Mouse (Mus musculus) embryonic facial prominence, embryonic 12.5 days (tissue): ENCODE data around the gene Zyx. TPM values are rescaled to one million over a fixed set of nuclear protein-coding genes. Genes with fewer than 3 reads are reported as not detected.

Experiments
- ATAC-seq: fragments of 200-750 bp; cut with Nextera tagmentation; 2 replicates; pipeline ENCODE4 v1.8.0; 2017; ENCODE audit not compliant: insufficient number of reproducible peaks, insufficient read depth, low FRiP score, low TSS enrichment
- H3K27ac ChIP-seq: fragments of 300-500 bp; sonication (generic); 2 replicates; pipeline ENCODE4 v1.5.1; 2016; ENCODE audit warnings: mild to moderate bottlenecking
- H3K27me3 ChIP-seq: fragments of 300-500 bp; sonication (generic); 2 replicates; pipeline ENCODE4 v1.6.1; 2016; ENCODE audit warnings: mild to moderate bottlenecking, moderate library complexity
- H3K36me3 ChIP-seq: fragments of 300-500 bp; sonication (generic); 2 replicates; pipeline ENCODE4 v1.6.1; 2016; ENCODE audit warnings: mild to moderate bottlenecking
- H3K4me1 ChIP-seq: fragments of 300-500 bp; sonication (generic); 2 replicates; pipeline ENCODE4 v1.6.1; 2016
- H3K4me2 ChIP-seq: fragments of 300-500 bp; sonication (generic); replicated peaks from 2 replicates; pipeline ENCODE4 v1.6.1; 2016; ENCODE audit warnings: mild to moderate bottlenecking, moderate library complexity
- H3K4me3 ChIP-seq: fragments of 300-500 bp; sonication (generic); 2 replicates; pipeline ENCODE4 v1.5.1; 2016; ENCODE audit warnings: mild to moderate bottlenecking
- H3K9ac ChIP-seq: fragments of 300-500 bp; sonication (generic); 2 replicates; pipeline ENCODE4 v1.6.1; 2016; ENCODE audit warnings: mild to moderate bottlenecking, moderate library complexity
- H3K9me3 ChIP-seq: fragments of 300-500 bp; sonication (generic); 2 replicates; pipeline ENCODE4 v1.6.1; 2016; ENCODE audit warnings: mild to moderate bottlenecking, moderate library complexity
- WGBS: fragments of 180-500 bp; shearing (Covaris S2); methylation state at CpG from one replicate; pipeline ENCODE4 v1.1.7; 2016; 5-methylcytosine and 5-hydroxymethylcytosine counted together
- polyA plus RNA-seq: library from polyadenylated mRNA; unstranded; fragments of >200 nt; fragmentation: Nextera tagmentation; extraction: Ambion mirVana; gene quantifications from 2 replicates; pipeline ENCODE4 v1.2.1, GENCODE M21; 2016

Zyx gene
- polyA plus RNA-seq, 1 experiment from 2014 or later, result 107 TPM

DNA sequence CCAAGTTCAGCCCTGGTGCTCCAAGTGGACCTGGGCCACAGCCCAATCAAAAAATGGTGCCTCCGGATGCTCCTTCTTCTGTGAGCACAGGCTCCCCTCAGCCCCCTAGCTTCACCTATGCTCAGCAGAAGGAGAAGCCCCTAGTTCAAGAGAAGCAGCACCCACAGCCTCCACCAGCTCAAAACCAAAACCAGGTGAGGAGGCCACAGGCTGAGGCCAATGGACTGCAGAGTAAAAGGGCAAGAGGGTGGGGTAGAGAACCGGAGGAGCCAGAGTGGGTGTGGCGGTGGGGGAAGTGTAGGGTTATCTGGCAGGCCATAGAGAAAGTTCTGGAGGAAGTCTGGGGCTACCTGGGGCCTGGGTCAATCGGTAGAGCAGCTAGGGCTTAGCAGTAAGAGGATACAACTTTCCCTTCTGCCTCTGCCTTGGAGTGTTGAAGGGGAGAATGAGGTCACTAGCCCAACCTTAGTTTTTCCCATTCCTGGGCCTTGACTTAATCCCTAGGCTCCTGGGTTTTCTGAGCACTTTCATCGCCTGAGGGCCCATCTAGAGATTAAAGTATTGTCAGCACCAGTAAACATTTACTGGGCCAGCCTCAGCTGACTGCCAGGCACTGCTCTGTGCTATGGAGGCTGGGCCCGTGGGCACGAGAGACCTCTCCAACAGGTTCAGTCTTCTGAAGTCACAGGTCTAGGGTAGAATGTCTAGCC is 2.5 kb downstream of the Zyx start:
- ATAC-seq, result no peak
- Histone ChIP-seq H3K27me3 (no peaks in the 10 kb centered on the region), H3K4me1 (peaks cover 36% of the 10 kb centered on the region), H3K36me3 (peaks cover 41% of the 10 kb centered on the region), H3K27ac (no peak overlapping the region), H3K4me3 (peak overlapping the region; percentile 73), H3K4me2 (peak overlapping the region; percentile 84), H3K9me3 (no peaks in the 10 kb centered on the region), H3K9ac (no peak overlapping the region)
- 79% methylated on average over 7 of the region's 7 CpGs for WGBS

DNA sequence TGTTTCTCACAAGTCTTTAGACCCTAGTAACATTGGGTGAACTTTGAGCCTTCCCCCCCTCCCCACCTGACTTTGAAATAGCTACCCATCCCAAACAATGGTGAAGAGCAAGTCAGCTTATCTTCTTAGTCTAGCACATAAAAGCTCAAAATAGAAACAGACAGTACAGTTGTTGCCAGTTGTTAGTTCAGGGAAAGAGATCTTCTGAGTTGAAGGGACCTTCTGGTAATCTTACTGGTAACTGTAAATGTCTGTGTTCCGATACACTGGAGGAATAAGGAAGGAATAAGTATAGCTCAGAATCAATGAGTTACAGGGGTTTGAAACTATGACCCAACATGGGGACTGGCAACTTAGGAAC is 3.0 kb downstream of the Zyx start:
- H3K27ac ChIP-seq, result no peak overlapping the region
- no peak overlapping the region for H3K4me3 ChIP-seq
- no peaks in the 10 kb centered on the region for H3K27me3 ChIP-seq
- H3K4me2 ChIP-seq, result peak overlapping the region; percentile 84; the same call in 1 of the 2 replicates
- WGBS, result 88% methylated on average over 1 of the region's 1 CpGs
- no peaks in the 10 kb centered on the region for H3K9me3 ChIP-seq
- H3K36me3 ChIP-seq, result peaks cover 47% of the 10 kb centered on the region
- H3K4me1 ChIP-seq, result peaks cover 36% of the 10 kb centered on the region
- H3K9ac ChIP-seq, result no peak overlapping the region
- ATAC-seq, result no peak

DNA sequence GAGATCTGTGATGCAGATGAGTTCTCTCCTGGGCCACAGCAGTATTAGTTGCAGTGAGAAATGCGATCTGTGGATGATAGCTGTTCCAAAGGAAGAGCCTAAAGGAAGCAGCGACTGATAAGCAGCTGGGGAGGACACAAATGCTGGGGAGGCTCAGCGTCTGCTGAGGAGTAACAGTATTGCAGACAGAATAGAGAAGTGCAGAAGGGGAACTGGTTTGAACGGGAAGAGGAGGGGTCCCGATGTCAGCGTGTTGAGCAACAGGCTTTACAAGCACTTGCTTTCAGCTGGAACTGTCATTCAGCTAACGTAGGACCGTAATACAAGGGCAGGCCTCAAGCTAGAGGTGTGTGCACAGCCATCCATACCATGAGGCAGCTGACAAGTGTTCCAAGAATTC is 3.8 kb downstream of the Zyx start:
- 86% methylated on average over 8 of the region's 8 CpGs for WGBS
- peaks cover 54% of the 10 kb centered on the region for H3K36me3 ChIP-seq
- H3K4me1 ChIP-seq, result peaks cover 36% of the 10 kb centered on the region
- H3K9me3 ChIP-seq, result no peaks in the 10 kb centered on the region
- no peak overlapping the region for H3K27ac ChIP-seq
- H3K4me2 ChIP-seq, result no peak overlapping the region
- ATAC-seq, result no peak
- H3K4me3 ChIP-seq, result no peak overlapping the region
- no peaks in the 10 kb centered on the region for H3K27me3 ChIP-seq
- no peak overlapping the region for H3K9ac ChIP-seq

DNA sequence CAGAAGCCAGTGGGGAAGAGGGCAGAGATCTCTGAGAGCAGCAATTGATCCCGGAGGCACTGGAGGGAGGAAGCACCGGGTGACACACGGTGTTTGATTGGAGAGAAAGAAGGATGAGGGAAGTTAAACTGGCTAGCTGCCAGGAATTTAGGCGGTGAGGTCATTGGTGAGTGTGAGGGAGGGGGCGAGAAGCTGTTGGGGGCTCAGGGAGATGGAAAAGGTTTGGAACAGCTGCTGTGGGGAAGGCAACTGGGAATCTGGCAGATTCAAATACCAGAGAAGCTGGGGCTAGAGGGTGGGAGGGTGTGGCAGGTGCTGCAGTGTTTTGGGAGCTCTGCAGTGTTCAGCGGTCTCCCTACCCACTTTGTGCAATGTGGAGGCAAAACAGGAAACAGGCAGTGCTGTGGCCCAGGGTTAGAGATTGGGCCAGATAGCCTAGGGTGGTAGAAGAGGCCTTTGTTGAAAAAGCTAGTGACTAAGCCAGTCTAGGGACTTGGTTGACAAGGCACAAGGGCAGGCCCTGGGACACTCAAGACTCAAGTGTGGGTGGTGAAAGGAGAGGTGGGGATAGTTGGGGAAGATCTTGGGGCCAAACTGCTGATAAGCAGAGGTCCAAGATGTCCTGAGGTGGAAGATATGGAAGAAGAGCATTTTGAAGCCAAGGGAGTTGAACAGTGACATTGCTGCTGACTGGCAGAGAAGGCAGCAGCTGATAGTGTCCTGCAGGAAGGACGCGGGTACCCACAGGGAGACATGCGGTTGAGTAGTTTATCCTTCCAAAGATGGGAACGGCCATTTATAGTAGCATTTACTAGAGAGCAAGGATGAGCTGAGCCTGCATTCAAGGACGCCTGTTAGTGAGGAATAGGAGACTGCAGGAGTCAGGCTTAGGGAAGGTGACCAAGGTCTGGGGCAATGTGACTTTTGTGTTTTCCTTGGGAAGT is 4.9 kb downstream of the Zyx start:
- no peak overlapping the region; the same call in none of the 2 replicates for H3K27ac ChIP-seq
- ATAC-seq, result no peak

DNA sequence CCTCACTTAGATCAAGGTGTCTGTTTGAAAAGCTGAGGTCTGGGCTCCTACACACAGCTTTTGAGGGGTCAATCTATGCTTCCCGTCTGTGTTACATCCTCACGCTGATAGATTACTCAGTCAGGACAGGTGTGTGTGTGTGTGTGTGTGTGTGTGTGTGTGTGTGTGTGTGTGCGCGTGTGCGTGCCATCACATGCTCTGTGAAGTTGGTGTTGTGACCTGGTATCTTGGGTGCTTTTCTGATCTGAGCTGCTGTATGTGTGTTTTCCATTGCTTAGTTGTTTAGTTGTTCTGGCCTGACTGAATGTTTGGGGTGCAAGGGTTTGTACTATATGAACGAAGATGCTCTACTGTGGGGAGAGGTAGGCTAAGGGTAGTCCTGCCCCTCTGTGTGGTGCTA is 5.9 kb downstream of the Zyx start:
- H3K9ac ChIP-seq, result no peak overlapping the region
- H3K27me3 ChIP-seq, result no peaks in the 10 kb centered on the region
- no peaks in the 10 kb centered on the region for H3K9me3 ChIP-seq
- H3K4me2 ChIP-seq, result no peak overlapping the region
- no peak overlapping the region for H3K4me3 ChIP-seq
- peaks cover 36% of the 10 kb centered on the region for H3K4me1 ChIP-seq
- peaks cover 73% of the 10 kb centered on the region for H3K36me3 ChIP-seq
- no peak overlapping the region for H3K27ac ChIP-seq
- 97% methylated on average over 6 of the region's 6 CpGs for WGBS
- ATAC-seq, result no peak

More for the DNA sequence above, 4.9 kb downstream of the Zyx start:
- WGBS, result 62% methylated on average over 11 of the region's 11 CpGs
- Histone ChIP-seq H3K27me3 (no peaks in the 10 kb centered on the region), H3K4me2 (no peak overlapping the region; the same call in 1 of the 2 replicates), H3K9ac (no peak overlapping the region), H3K36me3 (peaks cover 64% of the 10 kb centered on the region), H3K9me3 (no peaks in the 10 kb centered on the region), H3K4me1 (peaks cover 36% of the 10 kb centered on the region), H3K4me3 (no peak overlapping the region)

DNA sequence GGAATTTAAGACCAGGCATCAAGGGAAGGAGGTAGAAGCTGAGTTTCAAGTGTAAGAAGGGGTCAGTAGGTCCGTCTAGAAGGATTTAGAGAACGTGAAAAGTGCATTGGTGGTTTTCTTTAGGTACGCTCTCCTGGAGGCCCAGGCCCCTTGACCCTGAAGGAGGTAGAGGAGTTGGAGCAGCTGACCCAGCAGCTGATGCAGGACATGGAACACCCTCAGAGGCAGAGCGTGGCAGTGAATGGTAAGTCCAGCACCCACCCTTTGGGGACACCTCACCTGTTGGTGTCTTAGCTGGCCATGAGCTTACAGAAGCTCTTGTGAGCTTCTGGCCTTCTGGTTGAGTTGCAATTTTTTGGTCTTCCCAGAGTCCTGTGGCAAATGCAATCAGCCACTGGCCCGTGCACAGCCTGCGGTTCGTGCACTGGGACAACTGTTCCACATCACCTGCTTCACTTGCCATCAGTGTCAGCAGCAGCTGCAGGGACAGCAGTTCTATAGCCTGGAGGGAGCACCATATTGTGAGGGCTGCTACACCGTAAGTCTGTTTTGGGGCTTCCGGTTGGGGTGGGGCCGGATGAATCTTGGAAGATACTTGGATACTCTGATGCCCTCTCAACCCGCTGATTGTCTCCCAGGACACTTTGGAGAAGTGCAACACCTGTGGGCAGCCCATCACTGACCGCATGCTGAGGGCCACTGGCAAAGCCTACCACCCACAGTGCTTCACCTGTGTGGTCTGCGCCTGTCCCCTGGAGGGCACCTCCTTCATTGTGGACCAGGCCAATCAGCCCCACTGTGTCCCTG is 6.6 kb downstream of the Zyx start:
- 93% methylated on average over 13 of the region's 13 CpGs for WGBS
- Histone ChIP-seq H3K27ac (no peak overlapping the region), H3K9me3 (no peaks in the 10 kb centered on the region), H3K4me3 (no peak overlapping the region), H3K27me3 (no peaks in the 10 kb centered on the region), H3K36me3 (peaks cover 76% of the 10 kb centered on the region), H3K9ac (no peak overlapping the region), H3K4me2 (no peak overlapping the region), H3K4me1 (peaks cover 33% of the 10 kb centered on the region)
- ATAC-seq, result no peak

DNA sequence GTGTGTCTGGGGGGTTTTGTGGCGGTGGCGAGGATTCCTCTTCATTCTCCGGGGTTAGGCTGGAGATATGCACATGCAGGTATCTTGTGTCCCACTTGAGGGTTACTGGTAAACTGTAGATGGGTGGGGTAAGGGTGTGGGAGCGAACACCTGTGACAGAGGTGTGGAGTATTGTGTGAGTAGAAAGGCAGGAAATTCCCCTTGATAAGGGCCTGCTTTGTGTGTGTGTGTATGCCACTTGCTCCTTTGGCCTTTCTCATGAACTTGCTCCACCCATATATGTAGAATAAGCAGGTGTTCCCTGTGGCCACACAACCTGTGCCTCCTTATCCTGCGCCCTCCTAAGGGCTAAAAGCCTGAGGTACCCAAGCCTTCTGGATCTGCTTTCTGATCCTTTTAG is 7.5 kb downstream of the Zyx start:
- Histone ChIP-seq H3K4me1 (peaks cover 23% of the 10 kb centered on the region), H3K27me3 (no peaks in the 10 kb centered on the region), H3K4me3 (no peak overlapping the region), H3K36me3 (peaks cover 75% of the 10 kb centered on the region), H3K9me3 (no peaks in the 10 kb centered on the region), H3K9ac (no peak overlapping the region), H3K27ac (no peak overlapping the region), H3K4me2 (no peak overlapping the region)
- no peak for ATAC-seq
- 95% methylated on average over 5 of the region's 5 CpGs for WGBS

DNA sequence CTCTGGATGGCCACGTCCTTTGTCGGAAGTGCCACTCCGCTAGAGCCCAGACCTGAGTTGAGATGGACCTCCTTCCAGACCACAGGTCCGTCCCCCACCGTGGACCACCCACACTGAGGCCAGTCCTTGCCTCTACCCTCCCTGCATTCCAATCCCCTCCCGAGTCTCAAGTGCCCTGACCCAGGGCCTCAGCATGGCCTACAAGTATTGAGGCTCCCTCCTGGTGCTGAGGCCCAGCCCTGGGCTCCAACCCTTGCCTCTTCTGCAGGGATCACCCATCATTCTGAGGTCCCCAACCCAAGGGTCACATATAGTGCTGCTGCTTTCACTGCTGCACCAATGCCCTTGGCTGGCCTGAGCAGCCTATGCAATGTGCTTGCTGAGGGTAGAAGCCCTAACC is 8.5 kb downstream of the Zyx start:
- H3K27me3 ChIP-seq, result no peaks in the 10 kb centered on the region
- WGBS, result 63% methylated on average over 6 of the region's 6 CpGs
- no peak overlapping the region for H3K27ac ChIP-seq
- no peak overlapping the region for H3K9ac ChIP-seq
- no peak overlapping the region for H3K4me2 ChIP-seq
- peaks cover 15% of the 10 kb centered on the region; the same call in 1 of the 2 replicates for H3K4me1 ChIP-seq
- H3K4me3 ChIP-seq, result no peak overlapping the region
- peaks cover 66% of the 10 kb centered on the region for H3K36me3 ChIP-seq
- no peaks in the 10 kb centered on the region for H3K9me3 ChIP-seq
- no peak for ATAC-seq

DNA sequence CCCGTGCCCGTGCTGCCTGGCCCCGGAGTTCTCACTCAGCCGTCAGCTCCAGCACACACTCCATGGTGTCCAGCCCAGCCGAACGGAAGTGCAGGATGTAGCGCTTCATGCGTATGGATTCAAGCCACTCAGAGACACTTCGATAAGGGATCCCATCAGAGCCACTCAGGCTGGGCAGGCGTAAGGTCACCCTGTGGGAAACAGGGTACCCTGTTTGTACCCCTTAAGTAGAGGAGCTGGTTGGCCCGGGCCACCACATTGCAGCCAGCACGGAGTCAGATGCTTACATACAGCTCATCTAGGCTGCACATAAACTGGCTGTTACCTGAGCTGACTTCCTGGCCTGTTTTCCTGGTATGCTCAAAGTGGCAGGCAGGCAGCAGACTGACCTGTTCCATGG is 9.5 kb downstream of the Zyx start:
- no peak overlapping the region for H3K9ac ChIP-seq
- H3K36me3 ChIP-seq, result peaks cover 63% of the 10 kb centered on the region
- no peaks in the 10 kb centered on the region for H3K9me3 ChIP-seq
- H3K27me3 ChIP-seq, result no peaks in the 10 kb centered on the region
- H3K4me3 ChIP-seq, result no peak overlapping the region
- peaks cover 6% of the 10 kb centered on the region; the same call in 1 of the 2 replicates for H3K4me1 ChIP-seq
- ATAC-seq, result no peak
- H3K4me2 ChIP-seq, result no peak overlapping the region
- 91% methylated on average over 12 of the region's 12 CpGs for WGBS
- H3K27ac ChIP-seq, result no peak overlapping the region

DNA sequence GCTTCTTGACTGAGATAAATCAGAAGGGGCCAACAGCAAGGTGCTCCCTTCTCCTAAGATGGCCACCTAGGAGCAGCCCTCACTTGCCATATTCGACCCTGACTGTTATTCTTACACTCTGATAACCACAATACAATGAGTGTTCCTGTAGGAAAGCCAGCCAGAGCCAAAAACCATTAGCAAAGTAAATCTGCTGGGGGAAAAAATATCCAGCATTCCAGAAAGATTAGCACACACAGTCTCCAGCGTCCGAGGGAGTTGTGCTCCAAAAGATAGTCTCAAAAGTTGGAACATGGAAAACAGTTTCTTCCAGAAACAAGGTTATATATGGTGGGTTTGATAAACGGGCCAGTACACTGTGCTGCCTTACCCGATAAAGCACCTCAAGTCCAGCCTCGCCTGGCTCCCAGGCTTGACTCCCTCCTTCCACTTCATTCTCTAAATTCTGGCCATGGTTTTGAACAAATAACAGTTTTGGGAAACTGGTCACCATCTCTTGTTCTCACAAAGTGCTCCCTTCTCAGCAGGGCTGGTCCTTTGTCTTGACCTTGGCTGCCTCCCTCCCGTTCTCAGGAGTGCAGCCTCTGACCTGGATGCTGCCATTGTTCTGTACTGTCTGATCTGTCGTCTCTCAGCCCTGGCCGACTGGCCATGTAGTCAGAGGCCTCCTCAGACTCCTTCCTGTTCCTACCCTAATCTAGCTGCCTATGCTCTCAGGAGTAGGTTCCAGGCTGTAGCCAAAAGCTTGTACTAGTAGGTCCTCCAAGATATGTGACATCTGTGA is 10.1 kb downstream of the Zyx start:
- Histone ChIP-seq H3K4me2 (no peak overlapping the region), H3K4me1 (peaks cover under 1% of the 10 kb centered on the region; the same call in 1 of the 2 replicates), H3K27me3 (no peaks in the 10 kb centered on the region), H3K9ac (no peak overlapping the region), H3K27ac (no peak overlapping the region), H3K36me3 (peaks cover 63% of the 10 kb centered on the region), H3K9me3 (no peaks in the 10 kb centered on the region), H3K4me3 (no peak overlapping the region)
- ATAC-seq, result no peak
- 73% methylated on average over 9 of the region's 9 CpGs for WGBS
